Mouse (Mus musculus) olfactory bulb, adult 2 months (tissue): ENCODE results near the gene Atf7. TPM values are rescaled to one million over a fixed set of nuclear protein-coding genes. Genes with fewer than 3 reads are reported as not detected.

Experiments
- H3K27ac ChIP-seq: fragments of 200-500 bp; 2 replicates; pipeline ENCODE4 v1.5.1; 2012; ENCODE audit warnings: low read depth, low read length; ENCODE audit not compliant: insufficient read depth
- H3K4me1 ChIP-seq: fragments of 200-500 bp; 2 replicates; pipeline ENCODE4 v1.6.1; 2012; ENCODE audit warnings: low read length; ENCODE audit not compliant: control insufficient read depth, insufficient read depth
- H3K4me3 ChIP-seq: fragments of 200-500 bp; 2 replicates; pipeline ENCODE4 v1.5.1; 2012; ENCODE audit warnings: mild to moderate bottlenecking, low read depth, low read length, moderate library complexity; ENCODE audit not compliant: insufficient read depth
- CTCF ChIP-seq: fragments of 200-500 bp; IDR thresholded peaks from 2 replicates; pipeline ENCODE4 v1.5.1; 2012; ENCODE audit warnings: low read depth, mild to moderate bottlenecking, low read length, moderate library complexity; ENCODE audit not compliant: insufficient read depth
- POLR2A ChIP-seq: fragments of 200-500 bp; IDR thresholded peaks from 2 replicates; pipeline ENCODE4 v1.6.1; 2012; ENCODE audit warnings: mild to moderate bottlenecking, low read depth, low read length, moderate library complexity; ENCODE audit not compliant: insufficient read depth
- WGBS: fragments of 180-500 bp; shearing (Covaris S2); methylation state at CpG from one replicate; pipeline ENCODE4 v1.1.7; 2018; 5-methylcytosine and 5-hydroxymethylcytosine counted together
- polyA plus RNA-seq: library from polyadenylated mRNA; stranded (reverse); fragments of >200 nt; gene quantifications from 2 replicates; pipeline ENCODE4 v1.2.4, GENCODE M21; 2012; ENCODE audit warnings: low replicate concordance; ENCODE audit not compliant: missing spikeins, insufficient read depth, insufficient read length

Atf7 gene
- polyA plus RNA-seq, 1 experiment = not detected

DNA sequence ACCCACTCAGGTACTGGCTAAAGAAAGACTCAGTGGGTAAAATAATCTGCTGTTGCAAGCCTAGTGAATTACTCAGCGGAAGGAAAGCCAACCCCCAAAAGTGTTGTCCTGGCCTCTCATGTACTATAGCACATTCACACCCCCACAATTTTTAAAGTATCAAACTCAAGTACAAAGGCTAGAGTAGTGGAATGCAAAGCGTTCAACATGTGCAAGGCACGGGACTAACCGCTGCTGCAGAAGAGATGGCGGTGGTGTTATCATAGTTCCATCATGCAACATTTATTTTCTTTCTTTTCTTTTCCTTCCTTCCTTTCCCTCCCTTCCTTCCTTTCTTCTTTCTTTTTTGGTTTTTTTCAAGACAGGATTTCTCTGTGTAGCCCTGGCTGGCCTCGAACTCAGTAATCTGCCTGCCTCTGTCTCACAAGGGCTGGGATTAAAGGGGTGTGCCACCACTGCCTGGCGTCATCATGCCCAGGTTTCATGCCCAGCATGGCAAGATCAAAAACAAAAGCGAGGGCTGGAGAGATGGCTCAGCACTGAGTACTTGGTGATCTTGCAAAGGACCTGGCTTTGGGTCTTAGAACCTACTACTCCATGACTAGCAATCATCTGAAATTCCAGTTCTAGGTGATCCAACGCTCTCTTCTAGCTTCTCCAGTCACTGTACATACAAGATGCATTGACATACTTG lies 119.3 kb downstream of the Atf7 start:
- Histone ChIP-seq H3K27ac (no peak overlapping the region), H3K4me1 (peaks cover 11% of the 10 kb centered on the region; the same call in 1 of the 2 replicates), H3K4me3 (no peak overlapping the region)
- TF ChIP-seq CTCF (no peak), POLR2A (no peak)
- WGBS = 51% methylated on average over 9 of the region's 9 CpGs

DNA sequence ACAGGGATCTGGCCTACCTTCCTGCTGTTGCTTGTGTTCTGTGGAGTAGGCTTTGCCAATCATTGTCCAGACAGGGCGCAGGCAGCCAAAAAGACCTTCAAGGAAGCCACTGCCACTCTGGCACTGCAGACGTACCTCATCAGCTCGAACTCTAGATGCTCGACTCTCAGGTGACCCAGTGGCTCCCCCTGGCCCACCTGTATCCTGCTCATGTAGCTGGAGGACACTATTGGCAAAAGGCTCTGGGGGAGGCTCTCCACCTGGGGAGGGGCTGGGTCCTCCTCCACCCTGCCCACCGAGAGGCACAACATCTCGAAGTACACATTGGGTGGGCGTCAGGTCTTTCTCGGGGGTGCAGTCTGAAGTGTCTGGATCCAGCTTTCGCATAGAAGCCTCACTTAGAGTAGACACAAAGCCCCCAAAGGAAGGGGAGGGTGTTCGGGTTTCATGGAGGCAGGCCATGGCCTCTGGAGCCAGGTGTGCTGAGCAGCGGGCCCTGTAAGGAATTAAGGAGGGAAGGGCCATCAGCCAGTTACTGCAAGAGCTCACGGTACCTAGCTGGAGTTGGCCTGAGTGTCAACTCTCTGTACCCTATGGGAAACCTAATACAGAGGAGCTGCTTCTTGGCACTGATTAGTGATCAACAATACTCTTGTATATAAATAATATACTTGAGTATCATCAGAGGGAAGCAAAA lies 120.0 kb downstream of the Atf7 start:
- Histone ChIP-seq H3K4me3 (no peak overlapping the region), H3K4me1 (peaks cover 6% of the 10 kb centered on the region; the same call in 1 of the 2 replicates), H3K27ac (no peak overlapping the region)
- TF ChIP-seq POLR2A (no peak), CTCF (no peak)
- 60% methylated on average over 12 of the region's 12 CpGs for WGBS

DNA sequence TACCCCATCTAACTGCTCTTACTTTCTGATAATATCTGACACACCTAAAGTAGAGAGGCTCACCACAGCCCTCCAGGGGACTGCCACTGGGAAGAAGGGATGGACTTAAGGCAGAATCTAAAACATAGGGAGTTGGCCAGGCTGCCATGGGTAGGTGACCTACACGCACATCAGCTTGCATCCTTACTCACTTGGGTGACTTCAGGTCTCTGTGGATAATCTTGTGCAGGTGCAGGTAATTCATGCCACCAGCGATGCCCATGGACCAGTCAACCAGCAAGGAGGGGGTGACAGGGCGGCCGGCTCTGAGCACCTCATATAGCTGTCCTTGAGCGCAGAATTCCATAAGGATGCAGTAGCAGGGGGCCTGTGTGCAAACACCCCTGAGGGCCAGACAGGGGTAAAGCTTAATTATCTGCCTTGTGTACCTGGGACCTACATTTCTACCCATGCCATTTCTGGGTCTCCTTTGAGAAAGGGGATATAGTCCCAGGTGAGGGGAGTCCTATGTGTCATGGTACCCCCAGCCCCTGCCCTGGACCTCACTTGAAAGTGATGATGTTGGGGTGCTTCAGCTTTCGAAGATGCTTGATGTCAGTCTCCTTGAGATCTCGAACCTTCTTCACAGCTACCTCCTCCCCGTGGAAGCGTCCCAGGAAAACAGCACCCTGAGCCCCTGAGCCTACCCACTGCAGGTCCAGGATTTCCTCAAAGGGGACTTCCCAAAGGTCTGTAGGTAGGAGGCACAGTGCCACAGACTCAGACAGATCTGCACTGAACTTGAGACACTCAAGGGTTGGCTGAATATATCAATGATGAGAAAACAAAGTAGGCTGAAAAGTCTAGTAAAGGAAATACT lies 121.1 kb downstream of the Atf7 start:
- H3K4me1 ChIP-seq = peaks cover 6% of the 10 kb centered on the region; the same call in 1 of the 2 replicates
- TF ChIP-seq POLR2A = no peak
- no peak for TF ChIP-seq CTCF
- WGBS = 90% methylated on average over 9 of the region's 9 CpGs
- no peak overlapping the region for H3K27ac ChIP-seq
- H3K4me3 ChIP-seq = no peak overlapping the region

DNA sequence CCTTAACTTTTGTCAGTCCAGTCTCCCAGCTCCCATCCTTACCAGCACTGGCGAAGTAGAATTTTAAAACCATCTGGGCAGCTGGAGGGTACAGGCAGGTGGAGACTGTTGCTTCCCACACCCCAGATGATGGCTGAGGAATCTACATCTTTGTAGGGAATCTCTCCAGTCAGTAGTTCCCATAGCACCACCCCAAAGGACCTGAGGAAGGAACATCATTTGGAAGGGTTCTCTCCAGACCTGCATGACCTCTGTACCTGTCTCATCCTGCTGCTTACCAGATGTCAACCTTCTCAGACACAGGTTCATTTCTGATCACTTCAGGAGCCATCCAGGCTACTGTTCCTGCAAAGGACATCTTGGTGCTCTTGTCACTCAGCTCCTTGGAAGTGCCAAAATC lies 121.8 kb downstream of the Atf7 start, which contains the start of gene Gm10337:
Gene Gm10337, plus strand, starts transcription at position 276 of the 400 bp plus-strand sequence.
- TF ChIP-seq CTCF (no peak), POLR2A (no peak)
- no peak within 1 kb of the TSS for H3K4me3 ChIP-seq
- WGBS = 89% methylated on average over 1 of the region's 1 CpGs
- peaks cover 6% of the 10 kb centered on the region; the same call in 1 of the 2 replicates for H3K4me1 ChIP-seq
- H3K27ac ChIP-seq = no peak within 1 kb of the TSS; the same call in 1 of the 2 replicates

DNA sequence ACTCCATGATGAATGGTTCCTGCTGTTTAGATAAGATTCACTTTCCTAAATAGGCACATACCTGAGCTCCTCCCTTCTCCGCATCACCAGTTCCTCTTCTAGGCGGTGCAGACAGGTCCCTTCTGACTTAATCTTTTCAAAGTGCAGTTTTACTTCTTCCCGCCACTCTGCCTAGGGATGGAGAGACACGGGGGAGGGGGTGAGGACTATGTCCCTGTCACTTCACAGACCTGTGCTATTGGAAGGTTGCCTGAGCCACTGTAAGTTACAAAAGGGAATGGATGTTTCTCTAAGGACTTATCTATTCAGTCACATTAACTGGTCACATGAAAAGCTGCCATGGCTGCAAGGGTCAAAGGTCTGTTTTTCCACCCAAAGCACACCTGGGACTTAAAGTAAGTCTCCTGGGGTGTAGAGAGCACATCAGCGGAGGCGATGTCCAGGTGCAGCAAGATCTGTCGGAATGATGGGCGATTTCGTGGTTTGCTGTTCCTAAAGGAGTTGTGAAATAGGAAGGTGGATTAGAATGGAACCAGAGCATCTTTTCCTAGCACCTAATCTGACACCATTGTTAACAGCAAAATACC lies 122.9 kb downstream of the Atf7 start:
- 78% methylated on average over 9 of the region's 9 CpGs for WGBS
- no peak overlapping the region for H3K27ac ChIP-seq

DNA sequence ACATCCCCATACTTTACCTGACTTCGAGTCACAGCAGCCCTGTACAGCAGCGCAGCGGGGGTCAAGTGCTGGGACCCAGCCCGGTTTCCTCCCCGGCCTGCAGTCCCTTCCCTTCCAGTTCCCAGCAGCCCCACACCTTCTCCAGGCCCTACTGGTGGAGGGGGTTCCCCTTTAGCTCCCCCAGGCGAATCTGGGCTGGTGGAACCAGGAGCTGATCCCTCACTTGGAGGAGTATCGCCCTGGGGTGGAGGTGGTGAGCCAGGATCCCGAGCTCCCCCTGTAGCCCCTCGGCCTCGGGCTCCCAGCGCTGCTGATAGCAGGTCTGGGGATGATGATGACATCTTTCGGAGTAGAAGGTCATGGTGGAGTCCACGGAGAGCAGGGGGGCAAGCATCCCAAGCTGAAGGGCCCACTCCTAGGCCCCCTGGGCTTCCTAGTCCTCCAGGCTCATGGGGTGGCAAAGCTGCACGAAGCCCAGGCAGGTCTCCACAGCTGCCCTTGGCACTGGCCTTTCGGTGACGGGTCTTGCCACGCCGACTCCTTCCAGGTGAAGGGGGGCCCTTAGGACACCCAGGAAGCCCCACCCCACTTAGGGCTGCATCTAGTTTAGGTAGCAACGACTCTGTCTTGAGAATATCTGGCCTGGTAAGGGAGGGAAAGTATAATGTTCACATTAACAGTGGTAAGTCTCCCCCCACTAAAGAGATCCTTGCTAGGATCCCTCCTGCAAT lies 124.0 kb downstream of the Atf7 start:
- Histone ChIP-seq H3K4me1 (peaks cover 6% of the 10 kb centered on the region; the same call in 1 of the 2 replicates), H3K4me3 (no peak overlapping the region), H3K27ac (no peak overlapping the region)
- WGBS = 82% methylated on average over 19 of the region's 19 CpGs
- TF ChIP-seq CTCF = no peak
- no peak for TF ChIP-seq POLR2A

More for the DNA sequence above, 122.9 kb downstream of the Atf7 start:
- peaks cover 6% of the 10 kb centered on the region; the same call in 1 of the 2 replicates for H3K4me1 ChIP-seq
- TF ChIP-seq CTCF = no peak
- no peak for TF ChIP-seq POLR2A
- no peak overlapping the region for H3K4me3 ChIP-seq

DNA sequence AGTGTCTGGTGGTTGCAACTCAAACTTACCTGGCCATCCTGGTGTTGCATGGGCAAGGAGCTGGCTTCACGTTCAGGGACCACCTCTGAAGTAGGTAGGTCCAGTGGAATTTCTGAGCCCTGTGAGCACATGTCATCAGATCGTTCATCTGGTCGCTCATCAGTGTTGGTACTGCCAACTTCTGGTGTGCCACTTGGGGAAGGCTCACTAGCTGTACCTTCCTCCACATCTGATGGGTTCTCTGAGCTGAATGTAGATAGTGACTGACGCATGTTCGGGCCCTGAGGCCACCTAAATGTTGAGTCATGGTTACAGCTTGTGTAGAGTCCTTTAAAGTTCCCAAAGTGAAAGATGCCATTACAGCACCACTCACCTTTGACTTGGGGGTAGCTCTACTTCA lies 124.8 kb downstream of the Atf7 start:
- H3K4me3 ChIP-seq = no peak overlapping the region
- TF ChIP-seq CTCF (no peak), POLR2A (no peak)
- peaks cover 6% of the 10 kb centered on the region; the same call in 1 of the 2 replicates for H3K4me1 ChIP-seq
- no peak overlapping the region for H3K27ac ChIP-seq
- 84% methylated on average over 5 of the region's 5 CpGs for WGBS

DNA sequence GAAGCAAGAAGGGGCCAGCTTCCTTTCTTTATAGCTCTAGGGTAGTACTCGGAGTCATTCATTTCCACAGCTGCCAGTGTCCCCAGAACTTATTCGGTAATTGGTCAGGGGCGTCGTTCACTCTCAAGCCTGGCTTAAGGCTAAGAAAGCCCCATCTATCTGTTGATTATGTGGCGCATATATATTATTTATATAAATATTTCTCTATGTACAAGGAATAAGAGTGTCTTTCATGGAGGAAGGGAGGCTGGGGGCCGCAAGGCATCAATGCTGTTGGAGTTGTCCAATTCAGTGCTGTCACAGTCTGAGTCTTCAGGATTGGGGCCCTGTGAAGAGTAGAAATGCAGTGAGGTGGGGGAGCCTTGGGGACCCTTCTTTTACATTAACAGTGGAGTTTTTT lies 125.4 kb downstream of the Atf7 start:
- Histone ChIP-seq H3K4me3 (no peak overlapping the region), H3K4me1 (no peaks in the 10 kb centered on the region), H3K27ac (no peak overlapping the region)
- 82% methylated on average over 6 of the region's 6 CpGs for WGBS
- TF ChIP-seq POLR2A (no peak), CTCF (no peak)
